ENCODE assay signal across 26 mouse cellular contexts in genomic region chr4:98993491-98993890, GRCm38 (mm10). TPM values are rescaled to one million over a fixed set of nuclear protein-coding genes. Genes with fewer than 3 reads are reported as not detected.
DNase-seq lines count a peak whose midpoint lies in the region; ATAC-seq and TF ChIP-seq lines count a peak whose summit lies in the region.
"Had no signal": no experiment of that assay in that cellular context is flagged by ENCODE, and none has a peak within 500 bp of the region (broad histone marks: within the 10 kb centered on the region; RNA-seq: fewer than 3 reads in every experiment).

No protein-coding gene starts in this region.

- H3K27me3 ChIP-seq in limb, embryonic 13.5 days: no peaks in the 10 kb centered on the region
- no peaks in the 10 kb centered on the region for H3K27me3 ChIP-seq in limb, embryonic 10.5 days (ENCODE audit: low read depth, poor library complexity, severe bottlenecking)
- H3K27me3 ChIP-seq in lung, postnatal 0 days (replicated peaks; ENCODE audit: insufficient read depth, low read length): no peaks in the 10 kb centered on the region
- H3K27me3 ChIP-seq: CH12.LX; forebrain, embryonic 13.5 days; heart, embryonic 13.5 days; Patski had no signal

- no peak for TF ChIP-seq EP300 in lung, postnatal 0 days (IDR thresholded peaks at IDR 0.05)

- no peak overlapping the region for H3K27ac ChIP-seq in limb, embryonic 13.5 days
- no peak overlapping the region for H3K27ac ChIP-seq in limb, embryonic 10.5 days
- H3K27ac ChIP-seq in lung, postnatal 0 days (ENCODE audit: low read length): no peak overlapping the region
- H3K27ac ChIP-seq: forebrain, embryonic 10.5 days; forebrain, embryonic 13.5 days; heart, adult 2 months; heart, embryonic 10.5 days; heart, embryonic 13.5 days; hindbrain, embryonic 14.5 days had no signal

- no peak overlapping the region for H3K4me3 ChIP-seq in limb, embryonic 13.5 days
- no peak overlapping the region for H3K4me3 ChIP-seq in limb, embryonic 10.5 days
- H3K4me3 ChIP-seq in lung, postnatal 0 days (ENCODE audit: low read depth, low read length): no peak overlapping the region
- no peak overlapping the region for H3K4me3 ChIP-seq in lung, adult 2 months (replicated peaks; ENCODE audit: extremely low read depth, low read depth, low read length)
- H3K4me3 ChIP-seq: forebrain, embryonic 10.5 days; forebrain, embryonic 13.5 days; heart, adult 2 months; heart, embryonic 10.5 days; heart, embryonic 13.5 days had no signal

- H3K9me3 ChIP-seq in limb, embryonic 13.5 days: no peaks in the 10 kb centered on the region
- no peaks in the 10 kb centered on the region for H3K9me3 ChIP-seq in limb, embryonic 10.5 days (replicated peaks)
- no peaks in the 10 kb centered on the region for H3K9me3 ChIP-seq in lung, postnatal 0 days (ENCODE audit: low read length)
- H3K9me3 ChIP-seq: forebrain, embryonic 10.5 days; forebrain, embryonic 13.5 days; G1E; heart, embryonic 10.5 days; heart, embryonic 13.5 days had no signal

- no peak overlapping the region for H3K4me2 ChIP-seq in limb, embryonic 13.5 days (replicated peaks)
- no peak overlapping the region for H3K4me2 ChIP-seq in lung, postnatal 0 days (replicated peaks; ENCODE audit: low read depth, low read length)
- H3K4me2 ChIP-seq: forebrain, embryonic 13.5 days; heart, embryonic 13.5 days; hindbrain, embryonic 14.5 days had no signal

- no peak for DNase-seq in limb, embryonic 10.5 days (ENCODE audit: low spot score)
- DNase-seq in lung, postnatal 0 days (ENCODE audit: low spot score): peak; percentile 28
- DNase-seq in lung, adult 2 months: no peak
- DNase-seq in lung, postnatal 36 days: peak; percentile 15
- no peak for DNase-seq in ovary, postnatal 36 days (ENCODE audit: low spot score)
- DNase-seq: adrenal gland, postnatal 10 days; adrenal gland, postnatal 36 days; B cell, adult 2 months; cerebellum, adult 18-20 months; cerebellum, adult 9-10 months; cerebellum, postnatal 14 days; gastrocnemius, postnatal 10 days; gastrocnemius, postnatal 36 days; heart, adult 2 months; heart, postnatal 14 days; heart, postnatal 4 days had no signal

- H3K9ac ChIP-seq in limb, embryonic 13.5 days: no peak overlapping the region
- H3K9ac ChIP-seq in lung, postnatal 0 days (replicated peaks; ENCODE audit: low read depth): no peak overlapping the region
- H3K9ac ChIP-seq: forebrain, embryonic 13.5 days; heart, embryonic 13.5 days; hindbrain, embryonic 14.5 days had no signal

- TF ChIP-seq CTCF in lung, postnatal 0 days (IDR thresholded peaks at IDR 0.05): no peak
- TF ChIP-seq CTCF in lung, adult 2 months (IDR thresholded peaks at IDR 0.05; ENCODE audit: insufficient read depth, low read length): no peak

- TF ChIP-seq POLR2A in lung, adult 2 months (IDR thresholded peaks at IDR 0.05; ENCODE audit: borderline replicate concordance, extremely low read depth, low read depth, low read length): no peak

- ATAC-seq in limb, embryonic 13.5 days (ENCODE audit: low FRiP score, low read depth): peak; percentile 54; the same call in 1 of the 2 replicates
- ATAC-seq in lung, postnatal 0 days: peak; percentile 38; the same call in 1 of the 2 replicates
- ATAC-seq: forebrain, embryonic 13.5 days; forebrain, embryonic 16.5 days; Patski had no signal

- WGBS in limb, embryonic 13.5 days: 56% methylated on average over 4 of the region's 4 CpGs
- 92% methylated on average over 4 of the region's 4 CpGs for WGBS in limb, embryonic 10.5 days
- 65% methylated on average over 4 of the region's 4 CpGs for WGBS in lung, postnatal 0 days
- WGBS in lung, adult 2 months: 78% methylated on average over 4 of the region's 4 CpGs

- H3K36me3 ChIP-seq in limb, embryonic 13.5 days: peaks cover 27% of the 10 kb centered on the region
- H3K36me3 ChIP-seq in limb, embryonic 10.5 days: peaks cover 55% of the 10 kb centered on the region
- H3K36me3 ChIP-seq in lung, postnatal 0 days (ENCODE audit: insufficient read depth, low read length): peaks cover 5% of the 10 kb centered on the region; the same call in 1 of the 2 replicates
- H3K36me3 ChIP-seq: G1E had no signal

- 0 out of 2 replicates have a peak, but pooled peaks cover 5% of the 10 kb centered on the region for H3K4me1 ChIP-seq in limb, embryonic 13.5 days
- no peaks in the 10 kb centered on the region for H3K4me1 ChIP-seq in limb, embryonic 10.5 days
- no peaks in the 10 kb centered on the region for H3K4me1 ChIP-seq in lung, postnatal 0 days (ENCODE audit: insufficient read depth, low read depth, low read length)
- H3K4me1 ChIP-seq in lung, adult 2 months (ENCODE audit: control insufficient read depth, insufficient read depth, low read length): no peaks in the 10 kb centered on the region
- H3K4me1 ChIP-seq: forebrain, embryonic 10.5 days; forebrain, embryonic 13.5 days; heart, embryonic 10.5 days; heart, embryonic 13.5 days had no signal

RNA-seq across cellular contexts. Expression of gene Angptl3, which starts 37.3 kb away (rescaled TPM):
- 1.5 and 2.2 TPM in 2 replicates for polyA plus RNA-seq in limb, embryonic 13.5 days (2015; fragmentation: Nextera tagmentation; extraction: Ambion mirVana)
- polyA plus RNA-seq in limb, embryonic 10.5 days (2016; fragmentation: Nextera tagmentation; extraction: Ambion mirVana): 1.4 and 2.4 TPM in 2 replicates
- 0.61 and 0.75 TPM in 2 replicates for polyA plus RNA-seq in lung, postnatal 0 days (2015; fragmentation: Nextera tagmentation; extraction: Ambion mirVana)
- polyA plus RNA-seq in lung, adult 2 months (2012; rRNA removed): 0.26 TPM in 1 of 2 replicates, not detected in the other
- polyA plus RNA-seq: G1E, Patski had no signal

Comparison
In these comparisons a context has a peak if more than half of its experiments do, and no peak if none do; other contexts are left out.
1. DNase-seq: peak in lung, postnatal 0 days (single experiment) and lung, postnatal 36 days (single experiment); none in limb, embryonic 10.5 days (single experiment), lung, adult 2 months (single experiment) and ovary, postnatal 36 days (single experiment).